Mouse (Mus musculus): ENCODE data around the gene Gm26602. TPM values are rescaled to one million over a fixed set of nuclear protein-coding genes. Genes with fewer than 3 reads are reported as not detected.
"Not testable (repeated sequence)": the region's sequence is repeated elsewhere in the genome, so short reads cannot be mapped to it uniquely, and the experiment has no call there.

Gm26602 gene
- polyA plus RNA-seq, 1 experiment from 2014 or later: 2.9 TPM

- 6% methylated on average over 21 of the region's 21 CpGs for WGBS
- peak; percentile 100 for TF ChIP-seq CTCF (IDR thresholded peaks at IDR 0.05; ENCODE audit: low read depth)
- Histone ChIP-seq H3K4me3 (ENCODE audit: low read depth, low read length) (no peak overlapping the region; the same call in 1 of the 2 replicates), H3K9me3 (ENCODE audit: control insufficient read depth) (no peaks in the 10 kb centered on the region), H3K27ac (ENCODE audit: low read depth, low read length) (no peak overlapping the region), H3K27me3 (replicated peaks; ENCODE audit: control insufficient read depth, insufficient read depth, low read length) (no peaks in the 10 kb centered on the region), H3K4me2 (replicated peaks; ENCODE audit: low read depth) (peak overlapping the region; percentile 57), H3K36me3 (ENCODE audit: control insufficient read depth, insufficient read depth) (peaks cover 10% of the 10 kb centered on the region), H3K4me1 (replicated peaks; ENCODE audit: control insufficient read depth, insufficient read depth, low read length) (no peaks in the 10 kb centered on the region), H3K9ac (ENCODE audit: low read depth, low read length) (no peak overlapping the region)
- 0 out of 2 replicates have a peak, but pooled peaks have one; percentile 15 for ATAC-seq
Measured at GRCm38 (mm10) chr10:79958140-79958816, 47.6 kb downstream of the Gm26602 start.

- H3K36me3 ChIP-seq (ENCODE audit: control insufficient read depth, insufficient read depth): peaks cover 11% of the 10 kb centered on the region
- not testable (repeated sequence) for H3K27me3 ChIP-seq (replicated peaks; ENCODE audit: control insufficient read depth, insufficient read depth, low read length); H3K9ac ChIP-seq (ENCODE audit: low read depth, low read length); H3K4me1 ChIP-seq (replicated peaks; ENCODE audit: control insufficient read depth, insufficient read depth, low read length); H3K9me3 ChIP-seq (ENCODE audit: control insufficient read depth); H3K27ac ChIP-seq (ENCODE audit: low read depth, low read length)
- 0 out of 2 replicates have a peak, but pooled peaks have one; percentile 26 for ATAC-seq
- peak overlapping the region; percentile 84 for H3K4me2 ChIP-seq (replicated peaks; ENCODE audit: low read depth)
- H3K4me3 ChIP-seq (ENCODE audit: low read depth, low read length): peak overlapping the region; percentile 85; the same call in 1 of the 2 replicates
- 27% methylated on average over 10 of the region's 10 CpGs for WGBS
Measured at GRCm38 (mm10) chr10:79959412-79959811, 48.8 kb downstream of the Gm26602 start.

GRCm38 (mm10) chr10:79959847-79960601, 49.4 kb downstream of the Gm26602 start, which contains the start of gene Wdr18:
Gene Wdr18, plus strand, starts transcription at chr10:79960152.
- Histone ChIP-seq H3K4me2 (replicated peaks; ENCODE audit: low read depth) (peak within 1 kb of the TSS; percentile 84), H3K36me3 (ENCODE audit: control insufficient read depth, insufficient read depth) (peaks cover 17% of the 10 kb centered on the region), H3K9ac (ENCODE audit: low read depth, low read length) (peak within 1 kb of the TSS; percentile 64), H3K4me1 (replicated peaks; ENCODE audit: control insufficient read depth, insufficient read depth, low read length) (no peaks in the 10 kb centered on the region), H3K9me3 (ENCODE audit: control insufficient read depth) (no peaks in the 10 kb centered on the region), H3K4me3 (ENCODE audit: low read depth, low read length) (peak within 1 kb of the TSS; percentile 85), H3K27ac (ENCODE audit: low read depth, low read length) (no peak within 1 kb of the TSS), H3K27me3 (replicated peaks; ENCODE audit: control insufficient read depth, insufficient read depth, low read length) (no peaks in the 10 kb centered on the region)
- WGBS: under 1% methylated on average over 61 of the region's 61 CpGs
- TF ChIP-seq CTCF (IDR thresholded peaks at IDR 0.05; ENCODE audit: low read depth): peak; percentile 99
- ATAC-seq: peak; percentile 88

Small RNAs within 50 kb of the gene (microRNA-seq; reads per million reads assigned to microRNA genes)
- not detected for gene Mir6910

Other genes with a start within 250 kb of the Gm26602 start
- gene Madcam1, start 246.3 kb upstream of the Gm26602 start, polyA plus RNA-seq (2015; fragmentation: Nextera tagmentation; extraction: Ambion mirVana): 15.6 and 16.9 TPM in 2 replicates
- gene Tpgs1, start 241.5 kb upstream of the Gm26602 start, polyA plus RNA-seq (2015; fragmentation: Nextera tagmentation; extraction: Ambion mirVana): 47.6 and 48.5 TPM in 2 replicates
- gene Cdc34, start 228.7 kb upstream of the Gm26602 start, polyA plus RNA-seq (2015; fragmentation: Nextera tagmentation; extraction: Ambion mirVana): 88.0 and 89.6 TPM in 2 replicates
- 0.16 and 0.26 TPM in 2 replicates for gene Gzmm, start 221.8 kb upstream of the Gm26602 start, polyA plus RNA-seq (2015; fragmentation: Nextera tagmentation; extraction: Ambion mirVana)
- 888 and 937 TPM in 2 replicates for gene Bsg, start 206.4 kb upstream of the Gm26602 start, polyA plus RNA-seq (2015; fragmentation: Nextera tagmentation; extraction: Ambion mirVana)
- gene Hcn2, start 194.2 kb upstream of the Gm26602 start, polyA plus RNA-seq (2015; fragmentation: Nextera tagmentation; extraction: Ambion mirVana): 0.38 and 0.43 TPM in 2 replicates
- 18.7 and 20.1 TPM in 2 replicates for gene Polrmt, start 164.3 kb upstream of the Gm26602 start, polyA plus RNA-seq (2015; fragmentation: Nextera tagmentation; extraction: Ambion mirVana)
- 0.13 TPM in 1 of 2 replicates, not detected in the other for gene Fgf22, start 155.8 kb upstream of the Gm26602 start, polyA plus RNA-seq (2015; fragmentation: Nextera tagmentation; extraction: Ambion mirVana)
- 41.2 and 43.5 TPM in 2 replicates for gene Rnf126, start 143.9 kb upstream of the Gm26602 start, polyA plus RNA-seq (2015; fragmentation: Nextera tagmentation; extraction: Ambion mirVana)
- gene Fstl3, start 133.6 kb upstream of the Gm26602 start, polyA plus RNA-seq (2015; fragmentation: Nextera tagmentation; extraction: Ambion mirVana): 7.3 and 8.9 TPM in 2 replicates
- 0.07 TPM in 1 of 2 replicates, not detected in the other for gene Prss57, start 119.9 kb upstream of the Gm26602 start, polyA plus RNA-seq (2015; fragmentation: Nextera tagmentation; extraction: Ambion mirVana)
- 19.9 and 21.1 TPM in 2 replicates for gene Palm, start 117.3 kb upstream of the Gm26602 start, polyA plus RNA-seq (2015; fragmentation: Nextera tagmentation; extraction: Ambion mirVana)
- 254 and 255 TPM in 2 replicates for gene Misp, start 89.9 kb upstream of the Gm26602 start, polyA plus RNA-seq (2015; fragmentation: Nextera tagmentation; extraction: Ambion mirVana)
- 86.9 and 92.2 TPM in 2 replicates for gene Ptbp1, start 56.4 kb upstream of the Gm26602 start, polyA plus RNA-seq (2015; fragmentation: Nextera tagmentation; extraction: Ambion mirVana)
- gene Prtn3, start 36.4 kb upstream of the Gm26602 start, polyA plus RNA-seq (2015; fragmentation: Nextera tagmentation; extraction: Ambion mirVana): 1.1 TPM in 2 replicates
- gene Plppr3, start 36.2 kb upstream of the Gm26602 start, polyA plus RNA-seq (2015; fragmentation: Nextera tagmentation; extraction: Ambion mirVana): 6.2 and 7.2 TPM in 2 replicates
- not detected in 2 replicates for gene Elane, start 24.6 kb upstream of the Gm26602 start, polyA plus RNA-seq (2015; fragmentation: Nextera tagmentation; extraction: Ambion mirVana)
- not detected in 2 replicates for gene Cfd, start 20.0 kb upstream of the Gm26602 start, polyA plus RNA-seq (2015; fragmentation: Nextera tagmentation; extraction: Ambion mirVana)
- 17.0 and 17.8 TPM in 2 replicates for gene Med16, start 1.9 kb upstream of the Gm26602 start, polyA plus RNA-seq (2015; fragmentation: Nextera tagmentation; extraction: Ambion mirVana)
- 0.21 and 0.47 TPM in 2 replicates for gene Kiss1r, start 6.1 kb downstream of the Gm26602 start, polyA plus RNA-seq (2015; fragmentation: Nextera tagmentation; extraction: Ambion mirVana)
- gene R3hdm4, start 10.4 kb downstream of the Gm26602 start, polyA plus RNA-seq (2015; fragmentation: Nextera tagmentation; extraction: Ambion mirVana): 62.0 and 62.8 TPM in 2 replicates
- 8.7 and 13.2 TPM in 2 replicates for gene Arid3a, start 16.2 kb downstream of the Gm26602 start, polyA plus RNA-seq (2015; fragmentation: Nextera tagmentation; extraction: Ambion mirVana)
- 41.9 and 44.0 TPM in 2 replicates for gene Wdr18, start 49.3 kb downstream of the Gm26602 start, polyA plus RNA-seq (2015; fragmentation: Nextera tagmentation; extraction: Ambion mirVana)
- 0.08 and 0.17 TPM in 2 replicates for gene Grin3b, start 59.9 kb downstream of the Gm26602 start, polyA plus RNA-seq (2015; fragmentation: Nextera tagmentation; extraction: Ambion mirVana)
- gene Tmem259, start 73.5 kb downstream of the Gm26602 start, polyA plus RNA-seq (2015; fragmentation: Nextera tagmentation; extraction: Ambion mirVana): 24.7 and 25.3 TPM in 2 replicates
- 109 and 117 TPM in 2 replicates for gene Cnn2, start 77.7 kb downstream of the Gm26602 start, polyA plus RNA-seq (2015; fragmentation: Nextera tagmentation; extraction: Ambion mirVana)
- 2.2 and 2.5 TPM in 2 replicates for gene Abca7, start 85.6 kb downstream of the Gm26602 start, polyA plus RNA-seq (2015; fragmentation: Nextera tagmentation; extraction: Ambion mirVana)
- gene Arhgap45, start 105.8 kb downstream of the Gm26602 start, polyA plus RNA-seq (2015; fragmentation: Nextera tagmentation; extraction: Ambion mirVana): 1.2 and 1.3 TPM in 2 replicates
- 90.0 and 98.5 TPM in 2 replicates for gene Polr2e, start 128.9 kb downstream of the Gm26602 start, polyA plus RNA-seq (2015; fragmentation: Nextera tagmentation; extraction: Ambion mirVana)
- gene Gpx4, start 136.3 kb downstream of the Gm26602 start, polyA plus RNA-seq (2015; fragmentation: Nextera tagmentation; extraction: Ambion mirVana): 1,519 and 1,523 TPM in 2 replicates
- gene Sbno2, start 194.7 kb downstream of the Gm26602 start, polyA plus RNA-seq (2015; fragmentation: Nextera tagmentation; extraction: Ambion mirVana): 9.8 and 11.1 TPM in 2 replicates
- gene Stk11, start 204.9 kb downstream of the Gm26602 start, polyA plus RNA-seq (2015; fragmentation: Nextera tagmentation; extraction: Ambion mirVana): 11.7 and 12.4 TPM in 2 replicates
- 1,009 and 1,013 TPM in 2 replicates for gene Atp5d, start 227.8 kb downstream of the Gm26602 start, polyA plus RNA-seq (2015; fragmentation: Nextera tagmentation; extraction: Ambion mirVana)
- 2.1 and 2.7 TPM in 2 replicates for gene Cbarp, start 230.0 kb downstream of the Gm26602 start, polyA plus RNA-seq (2015; fragmentation: Nextera tagmentation; extraction: Ambion mirVana)
- gene Midn, start 237.4 kb downstream of the Gm26602 start, polyA plus RNA-seq (2015; fragmentation: Nextera tagmentation; extraction: Ambion mirVana): 18.1 and 19.5 TPM in 2 replicates

All from intestine, postnatal 0 days (tissue).